Mouse (Mus musculus): ENCODE results near the gene Lsm4. TPM values are rescaled to one million over a fixed set of nuclear protein-coding genes. Genes with fewer than 3 reads are reported as not detected.
A peak's percentile ranks its signal among the peaks of the same experiment; 100 is the strongest.

The Lsm4 gene
- polyA plus RNA-seq, 1 experiment from 2014 or later, result 308 TPM

DNA sequence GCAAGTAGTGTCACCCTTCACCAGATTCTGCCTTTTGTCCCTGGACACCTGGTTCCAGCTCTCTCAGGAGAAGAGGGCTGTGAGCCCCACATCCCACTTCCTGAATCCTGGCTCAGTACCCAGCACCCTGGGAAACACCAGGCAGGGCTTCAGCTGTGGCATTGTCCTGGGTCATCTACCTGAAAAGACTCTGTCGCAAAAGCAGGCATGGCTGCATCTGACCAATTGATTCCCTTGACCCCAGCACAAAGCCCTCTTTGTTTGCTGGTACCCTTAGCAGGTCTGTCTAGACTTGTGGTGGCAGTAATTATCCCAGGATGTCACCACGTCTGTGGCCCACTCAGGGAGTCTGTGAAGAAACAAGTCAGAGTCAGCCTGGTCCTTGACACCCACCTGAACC, 17.6 kb upstream of the Lsm4 start:
- Histone ChIP-seq H3K4me2 (no peak overlapping the region), H3K27me3 (ENCODE audit: control insufficient read depth, insufficient read depth, low read length) (no peaks in the 10 kb centered on the region), H3K36me3 (ENCODE audit: control insufficient read depth, insufficient read depth, low read length) (peaks cover 15% of the 10 kb centered on the region), H3K27ac (ENCODE audit: low read depth, low read length) (no peak overlapping the region), H3K9me3 (replicated peaks; ENCODE audit: control insufficient read depth, low read length) (no peaks in the 10 kb centered on the region), H3K4me3 (ENCODE audit: low read depth, low read length) (no peak overlapping the region), H3K4me1 (ENCODE audit: control insufficient read depth, insufficient read depth, low read length) (peaks cover 19% of the 10 kb centered on the region), H3K9ac (ENCODE audit: low read depth, low read length) (no peak overlapping the region)
- WGBS (ENCODE audit: insufficient replicate concordance), result 65% methylated on average over 2 of the region's 2 CpGs
- ATAC-seq (replicated peaks; ENCODE audit: insufficient number of reproducible peaks, low FRiP score, low TSS enrichment), result no peak

DNA sequence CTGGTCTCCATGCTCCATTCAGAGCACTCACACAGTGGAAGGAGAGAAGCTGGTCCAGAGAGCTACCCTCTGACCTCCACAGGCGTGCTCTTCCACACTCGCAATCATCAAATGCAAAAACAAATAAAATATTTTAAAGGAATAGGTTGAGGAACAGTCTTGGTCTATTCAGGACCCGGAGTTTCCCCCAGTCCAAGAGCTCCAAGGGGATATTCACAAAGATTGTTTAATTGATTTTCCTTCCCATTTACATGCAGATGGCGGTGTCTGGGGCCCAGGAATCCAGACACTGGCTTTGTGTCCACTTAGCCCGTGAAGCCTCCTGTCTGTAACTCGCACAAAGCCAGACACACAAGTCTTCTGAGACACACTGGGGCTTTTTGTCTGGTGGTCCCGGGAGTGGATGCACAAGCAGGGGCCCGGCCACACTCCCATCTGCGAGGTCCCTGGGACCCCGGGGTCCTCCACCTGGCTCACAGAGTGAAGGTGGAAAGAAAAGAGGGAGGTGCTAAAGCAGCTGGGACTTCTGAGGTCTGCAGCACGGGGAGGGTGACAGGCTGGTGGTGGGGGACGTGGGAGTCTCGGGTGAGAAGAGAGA, 16.8 kb upstream of the Lsm4 start:
- Histone ChIP-seq H3K9me3 (replicated peaks; ENCODE audit: control insufficient read depth, low read length) (no peaks in the 10 kb centered on the region), H3K4me1 (ENCODE audit: control insufficient read depth, insufficient read depth, low read length) (peaks cover 21% of the 10 kb centered on the region), H3K27me3 (ENCODE audit: control insufficient read depth, insufficient read depth, low read length) (no peaks in the 10 kb centered on the region), H3K4me3 (ENCODE audit: low read depth, low read length) (no peak overlapping the region), H3K27ac (ENCODE audit: low read depth, low read length) (no peak overlapping the region), H3K36me3 (ENCODE audit: control insufficient read depth, insufficient read depth, low read length) (peaks cover 13% of the 10 kb centered on the region), H3K4me2 (no peak overlapping the region), H3K9ac (ENCODE audit: low read depth, low read length) (peak overlapping the region; percentile 28; the same call in 1 of the 2 replicates)
- ATAC-seq (replicated peaks; ENCODE audit: insufficient number of reproducible peaks, low FRiP score, low TSS enrichment), result no peak
- WGBS (ENCODE audit: insufficient replicate concordance), result 72% methylated on average over 13 of the region's 13 CpGs

DNA sequence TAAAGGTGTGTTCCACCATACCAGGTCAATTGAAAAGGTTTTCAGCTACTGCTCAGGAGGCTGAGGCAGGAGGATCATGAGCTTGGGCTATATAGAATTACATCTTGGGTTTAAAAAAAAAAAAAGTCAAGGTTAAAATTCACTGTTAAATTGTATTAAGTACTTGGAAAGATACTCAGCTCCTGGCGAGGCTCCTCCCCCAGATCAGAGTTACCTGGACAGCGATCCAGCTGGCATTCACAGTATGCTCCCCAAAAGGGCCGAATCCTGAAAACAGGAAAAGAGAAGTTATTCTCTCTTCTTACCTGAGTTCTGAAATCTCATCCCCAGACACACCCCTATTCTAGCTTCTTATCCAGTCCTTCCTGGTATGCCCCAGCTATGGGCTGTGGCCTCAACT, 15.8 kb upstream of the Lsm4 start:
- WGBS (ENCODE audit: insufficient replicate concordance), result 88% methylated on average over 3 of the region's 3 CpGs
- H3K4me1 ChIP-seq (ENCODE audit: control insufficient read depth, insufficient read depth, low read length), result peaks cover 21% of the 10 kb centered on the region
- H3K9ac ChIP-seq (ENCODE audit: low read depth, low read length), result no peak overlapping the region
- H3K27me3 ChIP-seq (ENCODE audit: control insufficient read depth, insufficient read depth, low read length), result no peaks in the 10 kb centered on the region
- H3K36me3 ChIP-seq (ENCODE audit: control insufficient read depth, insufficient read depth, low read length), result peaks cover 9% of the 10 kb centered on the region
- no peak overlapping the region for H3K4me3 ChIP-seq (ENCODE audit: low read depth, low read length)
- H3K4me2 ChIP-seq, result no peak overlapping the region
- no peaks in the 10 kb centered on the region for H3K9me3 ChIP-seq (replicated peaks; ENCODE audit: control insufficient read depth, low read length)
- ATAC-seq (replicated peaks; ENCODE audit: insufficient number of reproducible peaks, low FRiP score, low TSS enrichment), result no peak
- H3K27ac ChIP-seq (ENCODE audit: low read depth, low read length), result no peak overlapping the region

DNA sequence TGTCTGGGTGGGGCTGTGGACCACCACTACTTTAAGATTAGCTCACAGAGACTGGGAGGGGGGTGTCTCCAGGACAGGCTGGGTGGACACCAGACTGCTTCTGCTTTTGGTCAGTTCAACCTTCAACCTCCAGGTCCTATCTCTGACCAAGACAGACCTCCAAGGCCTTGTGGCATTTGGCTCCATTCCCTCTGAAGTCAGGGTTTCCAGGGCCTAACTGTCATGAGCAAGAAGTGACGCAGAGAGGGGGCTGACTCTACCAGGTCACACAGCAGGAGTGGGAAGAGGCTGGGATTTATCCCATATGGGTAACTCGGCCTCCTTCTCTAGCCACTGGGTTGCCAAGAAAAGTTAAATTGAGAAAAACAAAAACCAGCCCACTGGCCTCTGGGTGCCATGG, 15.3 kb upstream of the Lsm4 start:
- Histone ChIP-seq H3K27ac (ENCODE audit: low read depth, low read length) (no peak overlapping the region), H3K36me3 (ENCODE audit: control insufficient read depth, insufficient read depth, low read length) (peaks cover 9% of the 10 kb centered on the region), H3K9ac (ENCODE audit: low read depth, low read length) (peak overlapping the region; percentile 58; the same call in 1 of the 2 replicates), H3K27me3 (ENCODE audit: control insufficient read depth, insufficient read depth, low read length) (no peaks in the 10 kb centered on the region), H3K4me1 (ENCODE audit: control insufficient read depth, insufficient read depth, low read length) (peaks cover 21% of the 10 kb centered on the region), H3K9me3 (replicated peaks; ENCODE audit: control insufficient read depth, low read length) (no peaks in the 10 kb centered on the region), H3K4me2 (peak overlapping the region; percentile 94), H3K4me3 (ENCODE audit: low read depth, low read length) (no peak overlapping the region)
- WGBS (ENCODE audit: insufficient replicate concordance), result 83% methylated on average over 2 of the region's 2 CpGs
- ATAC-seq (replicated peaks; ENCODE audit: insufficient number of reproducible peaks, low FRiP score, low TSS enrichment), result no peak

DNA sequence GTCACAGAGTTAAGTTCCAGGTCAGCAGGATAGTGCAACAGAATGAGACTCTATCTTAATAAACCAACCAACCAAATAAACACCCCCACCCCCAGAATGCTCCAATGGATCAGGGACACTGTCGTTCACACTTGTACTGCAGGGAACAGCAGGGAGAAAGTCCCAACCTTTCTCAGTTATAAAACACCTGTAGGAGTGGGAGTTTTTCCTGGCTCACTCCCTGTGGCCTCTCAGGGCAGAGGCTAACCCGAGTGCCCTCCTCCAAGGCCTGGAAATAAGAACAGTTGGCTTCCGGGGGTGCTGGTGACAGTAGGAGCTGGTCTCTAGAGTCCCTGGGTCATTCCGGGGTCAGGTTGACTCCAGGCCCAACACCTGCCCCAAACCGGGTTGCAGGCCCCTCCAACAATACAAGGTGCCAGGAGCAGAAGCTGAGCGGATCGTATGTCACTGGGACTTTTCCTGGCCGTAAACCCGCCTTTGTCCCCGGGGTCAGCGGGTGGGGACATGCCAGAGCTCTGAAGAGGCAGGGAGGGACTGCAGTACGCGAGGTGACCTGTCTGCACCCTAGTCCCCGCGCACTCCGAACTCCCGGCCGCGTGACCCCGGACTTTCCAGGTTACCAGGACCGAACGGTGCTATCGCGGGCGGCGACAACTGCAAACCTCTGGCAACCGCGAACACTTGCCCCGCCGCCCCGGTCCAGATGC, 14.0 kb upstream of the Lsm4 start:
- WGBS (ENCODE audit: insufficient replicate concordance), result under 1% methylated on average over 31 of the region's 31 CpGs
- H3K4me1 ChIP-seq (ENCODE audit: control insufficient read depth, insufficient read depth, low read length), result peaks cover 21% of the 10 kb centered on the region
- peak overlapping the region; percentile 84 for H3K9ac ChIP-seq (ENCODE audit: low read depth, low read length)
- peaks cover 5% of the 10 kb centered on the region for H3K36me3 ChIP-seq (ENCODE audit: control insufficient read depth, insufficient read depth, low read length)
- H3K4me2 ChIP-seq, result peak overlapping the region; percentile 94
- H3K27me3 ChIP-seq (ENCODE audit: control insufficient read depth, insufficient read depth, low read length), result no peaks in the 10 kb centered on the region
- ATAC-seq (replicated peaks; ENCODE audit: insufficient number of reproducible peaks, low FRiP score, low TSS enrichment), result peak; percentile 58
- peak overlapping the region; percentile 73 for H3K4me3 ChIP-seq (ENCODE audit: low read depth, low read length)
- peak overlapping the region; percentile 75 for H3K27ac ChIP-seq (ENCODE audit: low read depth, low read length)
- H3K9me3 ChIP-seq (replicated peaks; ENCODE audit: control insufficient read depth, low read length), result no peaks in the 10 kb centered on the region

DNA sequence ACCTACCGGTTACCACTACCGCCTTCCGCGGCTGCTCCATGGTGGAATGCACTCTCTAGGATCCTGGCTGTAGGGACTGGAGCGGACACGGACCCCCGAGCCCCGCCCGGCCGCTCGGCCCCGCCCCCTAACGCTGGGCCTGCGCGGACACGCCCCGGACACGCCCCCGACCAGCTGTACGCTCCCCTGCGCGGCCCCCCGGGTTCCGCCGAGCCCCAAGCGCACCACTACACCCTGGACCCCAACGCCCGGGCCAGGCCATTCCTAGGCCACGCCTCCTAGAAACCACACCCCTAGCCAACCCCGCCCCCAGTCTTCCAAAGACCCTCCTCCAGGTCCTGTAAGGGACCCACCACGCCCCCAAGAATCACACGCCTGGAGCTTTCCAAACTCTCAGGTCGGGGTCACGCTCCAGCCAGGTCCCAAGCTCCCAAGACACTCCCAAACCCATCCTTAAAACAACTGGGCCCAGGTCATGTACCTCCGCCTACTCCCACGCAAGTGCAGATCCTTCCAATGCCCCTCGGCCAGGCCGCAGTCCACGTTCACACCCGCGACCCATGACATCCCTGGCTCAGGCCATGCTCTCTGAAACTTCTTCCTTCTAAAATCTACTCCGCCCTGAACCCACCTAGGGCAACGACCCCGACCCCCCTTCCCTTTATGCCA, 13.3 kb upstream of the Lsm4 start:
- Histone ChIP-seq H3K27me3 (ENCODE audit: control insufficient read depth, insufficient read depth, low read length) (no peaks in the 10 kb centered on the region), H3K9ac (ENCODE audit: low read depth, low read length) (peak overlapping the region; percentile 84), H3K4me3 (ENCODE audit: low read depth, low read length) (peak overlapping the region; percentile 73), H3K4me2 (peak overlapping the region; percentile 94), H3K4me1 (ENCODE audit: control insufficient read depth, insufficient read depth, low read length) (peaks cover 21% of the 10 kb centered on the region), H3K9me3 (replicated peaks; ENCODE audit: control insufficient read depth, low read length) (no peaks in the 10 kb centered on the region), H3K36me3 (ENCODE audit: control insufficient read depth, insufficient read depth, low read length) (peaks cover 5% of the 10 kb centered on the region), H3K27ac (ENCODE audit: low read depth, low read length) (peak overlapping the region; percentile 75)
- ATAC-seq (replicated peaks; ENCODE audit: insufficient number of reproducible peaks, low FRiP score, low TSS enrichment), result peak; percentile 97
- under 1% methylated on average over 44 of the region's 44 CpGs for WGBS (ENCODE audit: insufficient replicate concordance)

DNA sequence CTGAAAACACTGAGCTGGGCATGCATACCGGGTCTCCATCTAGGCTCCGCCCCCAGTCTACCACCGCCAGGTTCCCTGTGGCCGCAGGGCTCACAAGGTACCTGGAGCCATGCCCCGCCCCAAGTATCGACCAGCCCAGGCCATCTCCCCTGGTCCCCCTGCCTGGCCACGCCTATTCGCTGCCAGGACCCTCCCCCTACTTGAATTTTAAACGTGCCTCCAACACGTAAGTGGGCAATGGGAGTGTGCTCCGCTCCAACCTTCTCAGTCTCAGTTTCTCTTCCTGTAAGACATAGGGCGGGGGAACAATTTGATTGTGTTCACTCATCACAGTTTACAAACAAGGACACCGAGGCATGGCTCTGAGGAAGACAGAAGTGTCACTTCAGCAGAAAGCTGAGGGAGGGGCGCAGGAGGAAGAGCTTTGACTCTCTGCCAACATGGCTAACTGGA, 12.7 kb upstream of the Lsm4 start, which contains the start of gene Pgpep1:
Gene Pgpep1, minus strand, starts transcription at position 116 of the 453 bp plus-strand sequence.
- WGBS (ENCODE audit: insufficient replicate concordance), result 2% methylated on average over 14 of the region's 14 CpGs
- H3K4me2 ChIP-seq, result peak within 1 kb of the TSS; percentile 94
- peaks cover 21% of the 10 kb centered on the region for H3K4me1 ChIP-seq (ENCODE audit: control insufficient read depth, insufficient read depth, low read length)
- ATAC-seq (replicated peaks; ENCODE audit: insufficient number of reproducible peaks, low FRiP score, low TSS enrichment), result peak; percentile 57
- H3K36me3 ChIP-seq (ENCODE audit: control insufficient read depth, insufficient read depth, low read length), result peaks cover 5% of the 10 kb centered on the region
- no peaks in the 10 kb centered on the region for H3K9me3 ChIP-seq (replicated peaks; ENCODE audit: control insufficient read depth, low read length)
- H3K9ac ChIP-seq (ENCODE audit: low read depth, low read length), result peak within 1 kb of the TSS; percentile 84
- peak within 1 kb of the TSS; percentile 73 for H3K4me3 ChIP-seq (ENCODE audit: low read depth, low read length)
- no peaks in the 10 kb centered on the region for H3K27me3 ChIP-seq (ENCODE audit: control insufficient read depth, insufficient read depth, low read length)
- peak within 1 kb of the TSS; percentile 75 for H3K27ac ChIP-seq (ENCODE audit: low read depth, low read length)

DNA sequence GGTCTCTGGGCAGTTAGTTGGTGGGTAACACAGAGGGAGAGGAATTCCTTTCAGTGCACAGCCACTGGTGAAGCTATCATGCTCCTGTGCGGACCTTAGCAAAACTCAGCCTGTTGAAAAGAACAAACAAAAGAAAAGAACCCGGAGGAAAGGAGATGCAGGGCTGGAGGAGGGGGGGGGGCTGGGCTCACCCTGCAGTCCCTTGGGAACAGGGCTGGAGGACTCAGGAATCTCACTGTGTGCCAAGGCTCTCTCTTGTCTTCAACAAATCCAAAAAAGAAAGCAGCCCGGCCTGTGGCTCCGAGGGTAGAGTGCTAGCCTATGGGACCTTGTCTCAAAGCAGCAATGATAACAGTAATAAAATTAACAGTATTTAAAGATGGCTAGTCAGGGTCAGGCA, 9.4 kb upstream of the Lsm4 start:
- WGBS (ENCODE audit: insufficient replicate concordance), result 54% methylated on average over 4 of the region's 4 CpGs
- ATAC-seq (replicated peaks; ENCODE audit: insufficient number of reproducible peaks, low FRiP score, low TSS enrichment), result no peak
- H3K36me3 ChIP-seq (ENCODE audit: control insufficient read depth, insufficient read depth, low read length), result no peaks in the 10 kb centered on the region
- no peak overlapping the region for H3K27ac ChIP-seq (ENCODE audit: low read depth, low read length)
- H3K4me3 ChIP-seq (ENCODE audit: low read depth, low read length), result no peak overlapping the region
- peaks cover 9% of the 10 kb centered on the region for H3K4me1 ChIP-seq (ENCODE audit: control insufficient read depth, insufficient read depth, low read length)
- H3K9ac ChIP-seq (ENCODE audit: low read depth, low read length), result no peak overlapping the region
- H3K9me3 ChIP-seq (replicated peaks; ENCODE audit: control insufficient read depth, low read length), result no peaks in the 10 kb centered on the region
- H3K27me3 ChIP-seq (ENCODE audit: control insufficient read depth, insufficient read depth, low read length), result no peaks in the 10 kb centered on the region
- H3K4me2 ChIP-seq, result no peak overlapping the region

Data from heart, embryonic 11.5 days (tissue).